Mouse (Mus musculus) neutrophil, adult 59 days (primary cell): ENCODE results near the gene Elf4. TPM values are rescaled to one million over a fixed set of nuclear protein-coding genes. Genes with fewer than 3 reads are reported as not detected.

Experiments used
- total RNA-seq, 2 experiments: library from RNA; stranded (reverse); gene quantifications; 1 replicate in 1 of 2; 2 replicates in 1 of 2; pipeline ENCODE4 v1.2.4; 2023

Elf4 gene
- 10 to 100 TPM; 87.0 to 95.8 TPM for total RNA-seq

GRCm38 (mm10) chrX:48462754-48463507 is at the start of gene Elf4:
Elf4 (minus strand) TSS chrX:48463132.

Other genes starting within 250 kb of the Elf4 start
- gene Utp14a, start 206.3 kb downstream of the Elf4 start, total RNA-seq = 10 to 100 TPM; 20.7 to 26.1 TPM
- 10 to 100 TPM; 20.6 to 23.9 TPM for gene Bcorl1, start 121.8 kb downstream of the Elf4 start, total RNA-seq
- gene Aifm1, start 50.4 kb upstream of the Elf4 start, total RNA-seq = 10 to 100 TPM; 15.9 to 18.5 TPM
- gene Rab33a, start 56.2 kb upstream of the Elf4 start, total RNA-seq = not detected
- 10 to 100 TPM in 1 of 2 experiments, 1 to 10 TPM in 1; 8.2 to 12.2 TPM for gene Zfp280c, start 131.4 kb upstream of the Elf4 start, total RNA-seq
- 1 to 10 TPM; 2.4 to 2.9 TPM for gene Slc25a14, start 160.3 kb upstream of the Elf4 start, total RNA-seq
- gene Gpr119, start 211.3 kb upstream of the Elf4 start, total RNA-seq = not detected
- gene Rbmx2, start 231.9 kb upstream of the Elf4 start, total RNA-seq = 1 to 10 TPM; 3.6 to 5.6 TPM